Mouse (Mus musculus) cerebellum, adult 18-20 months (tissue): Measurements from ENCODE around the gene Cyb561a3.
A peak's percentile ranks its signal among the peaks of the same experiment; 100 is the strongest.

ENCODE experiments used
- DNase-seq, 2 experiments: peaks; one replicate each; pipeline ENCODE4 v3.0.0; 2021

Gene Cyb561a3

DNA sequence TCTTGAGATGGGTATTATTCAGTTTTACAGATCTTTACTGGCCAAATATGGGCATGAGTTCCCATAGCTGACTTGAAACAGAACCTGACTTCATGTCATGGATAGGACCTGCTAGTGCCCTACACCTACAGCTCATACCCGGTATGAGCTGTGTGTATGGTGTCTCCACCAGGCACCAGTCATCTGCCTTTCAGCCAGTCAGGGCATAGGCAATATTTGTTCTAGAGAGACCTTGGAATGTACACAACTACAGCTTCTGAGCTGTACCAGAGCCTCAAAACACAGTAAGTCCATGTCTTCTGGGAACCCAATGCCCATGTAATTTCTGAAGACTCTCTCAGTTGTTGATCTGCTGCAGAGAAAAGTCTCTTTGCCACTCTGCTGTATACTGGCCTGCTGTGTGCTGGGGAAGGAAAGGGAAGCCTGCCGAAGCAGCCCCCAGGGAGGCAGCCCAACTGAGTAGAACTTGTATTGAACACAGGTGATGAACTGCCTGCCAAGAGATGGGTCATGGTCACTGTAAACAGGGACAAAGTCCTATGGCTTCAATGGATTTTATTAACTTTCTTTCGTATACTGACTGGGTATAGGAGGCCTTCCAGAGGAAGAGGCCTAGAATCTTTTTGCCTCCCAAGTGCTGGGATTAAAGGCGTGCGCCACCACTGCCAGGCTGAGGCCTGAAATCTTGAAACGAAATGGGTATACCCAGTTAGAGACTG, 14.8 kb downstream of the Cyb561a3 start:
- no peak for DNase-seq

DNA sequence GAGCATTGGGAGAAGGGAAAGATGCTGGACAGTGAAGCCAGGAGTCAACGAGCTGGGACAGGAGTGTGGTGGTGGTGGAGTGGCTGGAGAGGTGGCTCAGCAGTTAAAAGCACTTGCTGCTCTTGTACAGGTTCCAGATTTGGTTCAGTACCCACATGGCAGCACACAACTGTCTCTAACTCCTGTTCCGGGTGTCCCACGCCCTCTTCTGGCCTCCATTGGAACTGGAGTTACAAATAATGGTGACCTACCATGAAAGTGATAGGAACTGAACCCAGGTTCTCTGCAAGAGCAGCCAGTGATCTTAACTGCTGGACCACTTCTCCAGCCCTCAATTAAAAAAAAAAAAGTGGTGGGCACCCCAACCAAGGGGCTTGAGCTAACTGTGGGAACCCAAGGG, 21.2 kb downstream of the Cyb561a3 start:
- no peak for DNase-seq

DNA sequence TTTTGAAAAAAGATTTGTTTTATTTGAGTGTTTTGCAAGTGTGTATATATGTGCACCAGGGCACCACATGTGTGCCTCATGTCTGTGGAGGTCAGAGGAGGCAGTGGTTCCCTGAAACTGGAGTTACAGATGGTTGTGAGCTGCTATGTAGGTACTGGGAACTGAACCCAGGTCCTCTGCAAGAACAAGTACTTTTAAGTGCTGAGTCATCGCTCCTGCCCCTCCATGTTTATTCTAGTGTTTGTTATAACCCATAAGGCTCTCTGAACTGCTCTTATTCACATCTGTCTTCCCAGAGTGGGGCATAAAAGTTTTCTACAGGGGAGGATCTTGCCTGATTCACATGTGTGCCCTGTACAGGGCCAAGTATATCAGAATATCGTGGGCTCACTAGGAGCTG, 22.7 kb downstream of the Cyb561a3 start:
- DNase-seq: no peak

DNA sequence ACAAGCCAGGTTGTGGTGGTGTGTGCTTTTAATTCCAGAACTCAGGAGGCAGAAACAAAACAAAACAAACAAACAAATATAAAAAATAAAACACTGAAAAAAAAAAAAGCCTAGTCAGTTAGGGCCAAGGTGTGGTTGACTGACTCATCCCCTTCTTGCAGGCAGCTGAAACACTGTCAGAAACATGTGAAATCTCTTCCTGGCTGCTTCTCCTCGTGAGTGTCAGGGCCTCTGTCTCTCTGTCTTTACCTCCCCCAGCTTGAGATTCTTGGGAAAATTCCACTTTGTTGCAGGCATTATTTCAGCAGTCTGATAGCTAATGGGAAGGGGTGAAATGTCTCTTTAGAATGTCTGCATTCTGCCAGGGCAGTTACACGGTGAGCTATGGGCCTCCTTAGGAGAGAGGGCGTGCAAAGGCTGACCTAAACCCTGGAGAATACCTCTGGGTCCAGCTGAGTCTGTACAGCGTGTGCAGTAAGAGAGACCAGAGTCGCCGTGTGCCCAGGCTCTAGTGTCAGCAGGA, 25.3 kb downstream of the Cyb561a3 start:
- no peak for DNase-seq

GRCm38 (mm10) chr19:10602787-10603186, 25.8 kb downstream of the Cyb561a3 start:
- DNase-seq: peak; percentile 90 to 91

DNA sequence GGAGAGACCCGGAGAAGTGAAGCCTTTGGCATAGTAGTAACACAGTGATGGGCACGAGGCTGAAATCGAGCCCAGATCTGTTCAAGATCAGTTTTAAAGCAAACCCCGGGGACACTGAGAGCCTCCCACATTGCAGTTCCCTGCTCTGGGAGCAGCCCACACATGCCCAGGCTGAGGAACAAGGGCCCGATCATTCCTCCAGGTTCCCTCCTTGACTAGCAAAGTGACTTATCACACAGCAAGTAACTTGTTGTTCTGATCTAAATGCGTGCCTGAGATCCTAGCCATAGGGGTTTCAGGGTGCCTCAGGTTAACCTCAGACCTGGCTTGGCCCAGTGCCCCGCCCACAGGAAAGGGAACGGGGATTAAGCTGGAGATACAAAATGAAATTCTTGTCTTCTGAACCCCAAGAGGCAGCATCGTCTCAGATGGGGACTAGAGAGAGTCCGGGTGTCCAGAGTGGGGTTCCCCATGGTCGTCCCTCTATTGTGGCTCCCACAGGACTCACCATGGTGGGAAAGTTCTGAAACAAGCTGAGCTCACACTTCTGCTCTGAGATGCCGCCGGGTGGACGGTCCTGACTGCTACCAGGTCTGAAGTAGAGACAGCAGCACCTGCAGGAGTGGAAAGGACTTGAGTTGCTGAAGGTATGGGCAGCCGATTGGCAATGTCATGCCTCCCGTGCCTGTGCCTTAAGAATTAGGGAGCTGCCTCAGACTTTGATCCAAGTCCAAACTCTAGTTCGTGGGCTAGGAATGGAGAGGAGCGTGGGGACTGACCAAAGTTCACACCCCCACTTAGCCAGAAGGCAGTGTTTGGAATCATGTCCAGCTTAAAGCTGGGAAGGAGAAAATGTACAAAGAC, 26.9 kb downstream of the Cyb561a3 start:
- DNase-seq: peak in 1 of 2 experiments; percentile 36

GRCm38 (mm10) chr19:10604534-10604933, 27.6 kb downstream of the Cyb561a3 start:
- no peak for DNase-seq

GRCm38 (mm10) chr19:10605293-10605900, 28.4 kb downstream of the Cyb561a3 start, which contains the start of the genes Ddb1 and Tkfc:
Gene Ddb1, plus strand, starts transcription at chr19:10605327.
Gene Tkfc, minus strand, starts transcription at chr19:10605654.
- peak; percentile 99 to 100 for DNase-seq

GRCm38 (mm10) chr19:10605901-10606622, 29.1 kb downstream of the Cyb561a3 start:
- no peak for DNase-seq

GRCm38 (mm10) chr19:10608573-10609240, 31.7 kb downstream of the Cyb561a3 start:
- no peak for DNase-seq

DNA sequence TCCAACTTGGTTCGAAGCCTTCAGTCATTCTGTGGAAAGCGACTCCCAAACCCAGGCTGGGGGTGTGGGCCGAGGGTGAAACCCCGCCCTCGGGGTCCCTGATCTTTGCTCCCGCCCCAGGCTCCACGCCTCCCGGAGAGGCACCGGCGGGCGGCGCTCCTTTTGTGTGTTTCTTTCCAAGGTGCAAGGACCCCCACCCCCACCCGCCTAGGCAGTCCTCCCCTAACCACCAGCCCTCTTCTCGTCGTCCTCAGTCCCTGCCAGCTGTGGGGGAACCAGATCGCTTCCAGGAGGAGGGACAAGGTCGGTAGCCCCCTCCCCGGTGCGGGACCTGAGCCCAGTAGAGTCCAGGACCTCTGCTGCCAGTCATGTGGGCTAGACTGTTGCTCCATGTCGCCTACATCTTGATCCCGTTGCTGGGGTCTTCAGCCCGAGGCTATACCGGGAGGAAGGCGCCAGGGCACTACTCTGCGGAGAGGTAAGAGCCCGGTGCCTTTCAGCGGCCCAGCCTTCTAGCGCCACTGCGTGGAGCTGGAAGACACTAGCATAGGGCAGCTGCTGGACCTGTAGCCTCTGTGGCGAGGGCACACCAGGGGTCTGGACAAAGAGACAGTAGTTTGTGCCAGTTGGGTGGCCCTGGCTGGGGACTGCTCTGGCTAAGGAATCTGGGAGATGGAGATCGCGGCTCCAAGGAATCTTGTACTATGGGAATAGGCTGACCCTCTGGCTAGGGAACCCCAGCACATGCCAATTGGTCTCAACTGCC, 57.3 kb downstream of the Cyb561a3 start, which contains the start of gene Vwce:
Vwce (plus strand) TSS at position 108 of the 766 bp plus-strand sequence.
- DNase-seq: peak; percentile 62 to 67

DNA sequence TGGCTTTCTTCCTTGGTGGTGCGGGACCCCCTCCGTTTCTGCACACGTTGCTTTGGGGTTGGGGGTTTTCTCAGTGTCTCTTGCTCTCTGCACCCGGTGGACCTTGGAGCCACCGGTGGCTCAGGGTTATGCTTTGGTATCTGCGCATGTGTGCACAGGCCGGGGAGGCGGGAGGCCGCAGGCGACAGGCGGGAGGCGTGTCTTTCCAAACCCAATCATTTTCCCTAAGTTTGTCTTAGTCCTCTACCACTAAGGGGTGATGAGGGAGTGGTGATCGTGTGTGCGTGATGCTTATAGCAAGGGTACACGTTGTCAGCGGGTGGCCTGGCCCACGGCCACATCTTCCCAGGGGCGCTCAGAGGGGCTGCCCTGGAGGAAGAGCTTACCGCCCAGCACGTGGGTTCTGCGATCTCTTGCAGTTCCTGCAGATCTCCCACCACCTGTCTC, 57.9 kb downstream of the Cyb561a3 start:
- peak; percentile 68 to 71 for DNase-seq

DNA sequence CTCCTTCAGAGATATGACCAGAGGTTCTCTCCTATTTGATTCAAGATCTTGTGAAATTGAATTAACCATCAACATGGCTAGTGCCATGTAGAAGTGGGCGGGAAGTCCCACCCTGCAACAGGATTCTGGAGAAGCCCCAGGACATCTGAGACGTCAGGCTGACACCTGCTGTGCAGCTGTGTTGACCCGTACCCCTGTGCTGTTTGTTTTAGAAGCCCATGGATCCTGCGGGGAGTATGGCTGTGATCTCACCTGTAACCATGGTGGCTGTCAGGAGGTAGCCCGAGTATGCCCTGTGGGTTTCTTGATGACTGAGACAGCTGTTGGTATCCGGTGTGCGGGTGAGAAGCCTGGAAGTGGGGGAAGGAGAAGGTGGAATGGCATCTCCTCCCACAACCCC, 60.9 kb downstream of the Cyb561a3 start:
- no peak for DNase-seq

DNA sequence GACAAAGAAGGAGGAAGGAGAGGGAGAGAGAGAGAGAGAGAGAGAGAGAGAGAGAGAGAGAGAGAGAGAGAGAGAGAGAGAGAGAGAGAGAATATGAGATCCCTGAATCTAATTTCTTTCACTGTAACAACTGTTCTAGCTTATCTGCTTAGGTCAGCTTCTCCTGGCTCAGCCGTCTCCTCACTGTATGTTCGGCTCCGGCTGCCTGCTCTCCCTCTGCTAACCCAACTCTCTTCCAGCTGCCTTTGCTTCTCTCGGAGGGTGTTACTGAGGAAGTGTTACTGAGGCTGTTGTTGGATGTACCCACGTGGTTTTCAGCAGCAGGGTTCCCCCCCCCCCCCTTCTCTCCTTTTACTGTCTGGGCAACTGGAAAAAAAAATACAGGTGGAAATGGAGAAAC, 63.1 kb downstream of the Cyb561a3 start:
- no peak for DNase-seq

DNA sequence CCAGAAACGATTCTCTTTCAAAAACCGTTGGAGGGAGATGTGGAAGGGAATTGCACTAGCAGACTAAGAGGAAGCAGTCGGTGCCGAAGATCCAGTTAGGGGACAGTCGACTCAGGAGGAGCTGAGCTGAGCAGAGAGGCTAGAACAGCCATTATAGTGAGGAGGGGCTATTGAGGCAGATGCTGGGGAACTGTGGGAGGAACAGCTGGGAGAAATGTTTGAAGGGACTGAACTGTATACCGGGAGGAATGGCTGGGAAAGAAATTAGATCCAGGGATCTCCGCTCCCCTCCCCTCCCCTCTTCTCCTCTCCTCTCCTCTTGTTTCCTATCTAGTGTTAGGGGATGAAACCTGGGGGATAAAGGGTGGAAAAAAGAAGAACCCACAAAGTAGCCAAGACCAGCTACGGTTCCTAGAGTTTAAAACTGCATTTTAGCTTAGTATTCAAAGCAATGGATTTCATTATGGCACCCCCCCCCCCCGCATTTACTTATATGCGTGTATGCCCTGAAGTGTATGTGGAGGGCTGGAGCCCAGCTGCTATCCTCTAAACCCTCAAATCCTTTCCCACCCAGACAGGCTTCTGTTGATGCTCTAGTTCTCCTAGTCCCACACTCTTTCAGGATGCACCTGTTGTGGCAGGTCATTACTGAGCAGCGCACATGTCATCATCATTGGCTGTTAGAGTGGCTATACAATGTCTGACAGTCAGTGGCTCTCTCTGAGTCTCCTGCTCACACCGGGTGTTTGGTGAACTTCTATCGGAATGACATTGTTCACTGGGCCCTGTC, 63.8 kb downstream of the Cyb561a3 start:
- no peak for DNase-seq
